Mouse (Mus musculus) G1E (cell line): ENCODE measurements around the gene Gpr18. TPM values are rescaled to one million over a fixed set of nuclear protein-coding genes. Genes with fewer than 3 reads are reported as not detected.

Source experiments
- ATAC-seq: 2 replicates; pipeline ENCODE4 v1.8.0; 2016; ENCODE audit warnings: mild to moderate bottlenecking; ENCODE audit not compliant: insufficient number of reproducible peaks, poor library complexity, low FRiP score, severe bottlenecking; ENCODE audit errors: extremely low read depth
- DNase-seq: peaks from one replicate; pipeline ENCODE4 v3.0.0; 2012; ENCODE audit warnings: low spot score
- H3K27me3 ChIP-seq: 2 replicates; pipeline ENCODE4 v1.6.1; 2012; ENCODE audit warnings: mild to moderate bottlenecking, low read length, inconsistent platforms; ENCODE audit not compliant: insufficient read depth
- H3K36me3 ChIP-seq: replicated peaks from 2 replicates; pipeline ENCODE3; 2012; ENCODE audit warnings: mild to moderate bottlenecking, inconsistent platforms
- H3K4me1 ChIP-seq: 2 replicates; pipeline ENCODE4 v1.6.1; 2012; ENCODE audit warnings: low read depth, low read length, inconsistent platforms, mixed read lengths; ENCODE audit not compliant: insufficient read depth
- H3K4me3 ChIP-seq: 2 replicates; pipeline ENCODE4 v1.5.1; 2012; ENCODE audit warnings: low read depth, mild to moderate bottlenecking, inconsistent platforms, low read length, moderate library complexity, mixed read lengths
- H3K9me3 ChIP-seq: replicated peaks from 2 replicates; pipeline ENCODE4 v1.6.1; 2012; ENCODE audit warnings: inconsistent platforms
- CTCF ChIP-seq: IDR thresholded peaks from 2 replicates; pipeline ENCODE4 v1.5.1; 2012; ENCODE audit warnings: low read depth, low read length, inconsistent platforms, mixed read lengths
- GATA1 ChIP-seq: IDR thresholded peaks from 2 replicates; pipeline ENCODE4 v1.6.1; 2012; ENCODE audit warnings: borderline replicate concordance, low read length, inconsistent platforms, mixed read lengths
- GATA2 ChIP-seq: IDR thresholded peaks from 2 replicates; pipeline ENCODE4 v1.6.1; 2012; ENCODE audit warnings: low read depth, low read length, inconsistent platforms, borderline replicate concordance
- POLR2AphosphoS5 ChIP-seq: IDR thresholded peaks from 2 replicates; pipeline ENCODE4 v1.6.1; 2012; ENCODE audit warnings: low read depth, low read length, inconsistent platforms; ENCODE audit not compliant: insufficient replicate concordance
- TAL1 ChIP-seq: conservative IDR thresholded peaks from 2 replicates; pipeline ENCODE4 v1.6.1; 2012; ENCODE audit warnings: low read depth, low read length, inconsistent platforms, mixed read lengths
- polyA plus RNA-seq: library from polyadenylated mRNA; stranded (reverse); fragments of >175 nt; gene quantifications from 2 replicates; pipeline ENCODE4 v1.2.3, GENCODE M21; 2012
- total RNA-seq, 2 experiments: library from RNA; stranded (forward) in 1 of 2; stranded (reverse) in 1 of 2; fragments of 200-1000 nt in 1 of 2; fragments of >200 nt in 1 of 2; fragmentation: Nextera tagmentation in 1 of 2; gene quantifications; 2 replicates each; pipeline ENCODE4 v1.2.3; 2014 to 2017

Gene Gpr18
- total and polyA plus RNA-seq, 3 experiments, result 0.27 TPM; not detected in 2

DNA sequence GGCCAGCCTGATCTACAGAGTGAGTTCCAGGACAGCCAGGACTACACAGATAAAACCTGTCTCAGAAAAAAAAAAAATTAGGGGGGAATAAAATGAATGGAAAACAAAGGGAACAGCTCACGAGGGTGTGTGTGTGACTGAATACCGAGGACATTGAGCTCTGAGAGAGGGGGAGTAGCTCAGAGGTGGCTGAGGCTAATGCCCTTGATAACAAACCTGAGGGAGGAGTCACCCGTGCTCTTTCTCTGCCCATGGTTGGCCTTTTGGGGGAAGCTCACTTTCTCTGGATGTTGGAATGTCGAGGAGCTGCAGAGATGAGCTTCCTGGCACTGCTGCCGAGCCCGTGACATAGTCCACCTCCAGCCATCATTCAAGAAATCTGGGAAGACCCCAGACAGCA lies 45.4 kb upstream of the Gpr18 start:
- no peak for DNase-seq
- ATAC-seq, result no peak
- peaks cover 45% of the 10 kb centered on the region for H3K4me1 ChIP-seq
- no peak overlapping the region for H3K4me3 ChIP-seq
- H3K36me3 ChIP-seq, result peaks cover 41% of the 10 kb centered on the region
- no peak for TF ChIP-seq GATA1
- no peak for TF ChIP-seq POLR2AphosphoS5
- TF ChIP-seq TAL1, result no peak
- no peak for TF ChIP-seq GATA2
- no peak for TF ChIP-seq CTCF
- no peaks in the 10 kb centered on the region for H3K27me3 ChIP-seq
- H3K9me3 ChIP-seq, result no peaks in the 10 kb centered on the region

DNA sequence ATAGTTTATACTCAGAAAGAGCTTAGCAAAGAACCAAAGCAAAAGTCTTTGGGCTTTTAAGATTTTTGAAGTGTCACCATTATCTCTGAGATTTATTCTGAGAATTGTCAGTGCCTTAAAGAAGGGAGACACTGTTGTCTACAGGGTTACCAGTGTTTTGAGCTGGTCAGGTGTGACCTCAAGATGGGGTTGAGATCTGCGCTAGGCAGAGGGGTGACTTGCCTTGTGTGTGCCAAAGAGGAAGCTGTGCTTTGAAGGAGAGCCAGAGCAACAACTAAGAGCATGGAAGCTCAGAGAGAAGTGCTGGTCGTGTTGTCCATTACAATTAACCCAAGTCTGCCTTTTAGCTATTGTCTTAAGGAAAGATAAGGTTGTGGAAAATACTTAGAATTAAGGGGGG lies 45.0 kb upstream of the Gpr18 start:
- Histone ChIP-seq H3K4me1 (peaks cover 45% of the 10 kb centered on the region), H3K27me3 (no peaks in the 10 kb centered on the region), H3K36me3 (peaks cover 38% of the 10 kb centered on the region), H3K4me3 (no peak overlapping the region), H3K9me3 (no peaks in the 10 kb centered on the region)
- TF ChIP-seq TAL1 (no peak), CTCF (no peak), POLR2AphosphoS5 (no peak), GATA1 (no peak), GATA2 (no peak)
- ATAC-seq (no peak), DNase-seq (no peak)

DNA sequence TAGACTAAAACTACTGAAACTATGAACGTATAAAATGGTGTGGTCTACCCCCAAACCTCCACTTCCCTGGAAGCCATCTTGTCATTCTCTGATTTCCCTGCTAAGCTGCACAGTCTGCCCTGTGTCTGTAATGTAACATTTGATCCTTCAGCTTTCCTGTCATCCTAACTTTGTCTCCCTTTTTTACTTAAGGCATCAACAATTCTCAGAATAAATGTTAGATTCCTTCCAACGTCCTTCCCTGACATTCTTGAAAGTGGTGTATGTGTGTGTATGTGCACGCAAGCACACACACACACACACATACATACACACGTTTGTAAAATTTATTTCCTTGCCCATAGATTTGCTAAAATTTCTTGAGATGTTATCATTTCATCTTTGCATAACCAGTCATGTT lies 44.5 kb upstream of the Gpr18 start:
- peaks cover 44% of the 10 kb centered on the region for H3K4me1 ChIP-seq

DNA sequence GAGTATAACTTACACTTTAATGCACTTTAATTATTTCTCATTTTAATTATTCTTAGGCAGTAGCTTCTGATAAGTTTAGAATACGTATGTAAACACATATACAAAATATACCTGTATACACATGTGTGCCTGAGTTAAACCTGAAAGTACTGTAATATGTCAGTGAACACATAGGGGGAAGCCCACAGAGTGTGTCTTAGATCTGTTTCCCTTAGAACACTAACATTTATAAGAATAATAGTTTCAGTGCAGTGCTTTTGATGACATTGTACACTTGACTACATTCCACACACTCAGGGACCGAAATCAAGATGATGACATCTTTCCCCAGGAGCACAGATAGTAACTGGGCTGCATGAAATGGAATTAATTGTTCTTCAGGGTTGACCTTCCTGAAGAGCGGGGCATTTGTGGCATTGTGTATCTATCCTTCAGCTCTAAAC lies 44.0 kb upstream of the Gpr18 start:
- H3K4me3 ChIP-seq, result no peak overlapping the region
- H3K4me1 ChIP-seq, result peaks cover 44% of the 10 kb centered on the region
- no peak for DNase-seq
- ATAC-seq, result no peak
- H3K27me3 ChIP-seq, result no peaks in the 10 kb centered on the region
- H3K9me3 ChIP-seq, result no peaks in the 10 kb centered on the region
- H3K36me3 ChIP-seq, result peaks cover 40% of the 10 kb centered on the region
- no peak for TF ChIP-seq TAL1
- no peak for TF ChIP-seq CTCF
- TF ChIP-seq POLR2AphosphoS5, result no peak
- no peak for TF ChIP-seq GATA2
- TF ChIP-seq GATA1, result no peak

More for the DNA sequence above, 44.5 kb upstream of the Gpr18 start:
- no peaks in the 10 kb centered on the region for H3K27me3 ChIP-seq
- ATAC-seq, result no peak
- peaks cover 36% of the 10 kb centered on the region for H3K36me3 ChIP-seq
- TF ChIP-seq GATA2, result no peak
- no peak for TF ChIP-seq TAL1
- no peak for TF ChIP-seq CTCF
- no peak for TF ChIP-seq GATA1
- no peak for TF ChIP-seq POLR2AphosphoS5
- H3K9me3 ChIP-seq, result no peaks in the 10 kb centered on the region
- no peak overlapping the region for H3K4me3 ChIP-seq
- no peak for DNase-seq

DNA sequence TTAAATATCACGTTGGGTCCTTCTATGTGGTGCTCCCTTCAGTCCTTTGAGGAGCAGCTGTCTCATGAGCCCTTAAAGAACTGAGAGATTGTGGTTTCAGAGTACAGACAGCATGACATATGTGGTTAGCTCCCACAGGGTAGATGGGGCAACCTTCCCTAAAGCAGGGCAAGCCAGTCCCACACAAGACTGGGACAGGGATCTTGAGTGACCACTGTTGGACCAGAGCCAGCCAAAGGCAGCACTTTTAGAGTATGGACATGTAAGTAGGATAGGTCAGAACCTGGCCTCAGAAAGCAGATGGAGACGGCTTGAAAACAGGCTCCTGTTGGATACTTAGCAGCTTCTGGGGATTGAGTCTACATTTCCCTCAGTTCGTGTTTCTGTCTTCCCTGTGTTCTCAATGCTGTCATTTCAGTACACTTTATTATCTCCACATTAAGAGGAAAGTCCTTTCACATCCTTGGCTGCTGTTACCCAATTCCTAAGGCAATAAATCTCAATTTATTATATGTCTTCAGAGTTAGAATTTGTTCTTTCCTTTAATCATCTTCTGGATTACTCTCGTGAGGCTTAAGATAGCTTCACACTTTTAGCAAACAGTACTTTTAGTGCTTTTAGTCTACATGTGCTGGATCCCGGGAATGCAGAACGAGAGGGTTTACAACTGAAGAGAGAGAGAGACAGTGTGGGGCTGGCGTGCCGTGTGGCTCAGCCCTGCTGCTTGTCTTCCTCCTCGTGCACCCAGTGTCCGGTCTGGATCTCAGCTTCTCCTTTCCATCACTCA lies 43.4 kb upstream of the Gpr18 start:
- H3K36me3 ChIP-seq, result peaks cover 45% of the 10 kb centered on the region

DNA sequence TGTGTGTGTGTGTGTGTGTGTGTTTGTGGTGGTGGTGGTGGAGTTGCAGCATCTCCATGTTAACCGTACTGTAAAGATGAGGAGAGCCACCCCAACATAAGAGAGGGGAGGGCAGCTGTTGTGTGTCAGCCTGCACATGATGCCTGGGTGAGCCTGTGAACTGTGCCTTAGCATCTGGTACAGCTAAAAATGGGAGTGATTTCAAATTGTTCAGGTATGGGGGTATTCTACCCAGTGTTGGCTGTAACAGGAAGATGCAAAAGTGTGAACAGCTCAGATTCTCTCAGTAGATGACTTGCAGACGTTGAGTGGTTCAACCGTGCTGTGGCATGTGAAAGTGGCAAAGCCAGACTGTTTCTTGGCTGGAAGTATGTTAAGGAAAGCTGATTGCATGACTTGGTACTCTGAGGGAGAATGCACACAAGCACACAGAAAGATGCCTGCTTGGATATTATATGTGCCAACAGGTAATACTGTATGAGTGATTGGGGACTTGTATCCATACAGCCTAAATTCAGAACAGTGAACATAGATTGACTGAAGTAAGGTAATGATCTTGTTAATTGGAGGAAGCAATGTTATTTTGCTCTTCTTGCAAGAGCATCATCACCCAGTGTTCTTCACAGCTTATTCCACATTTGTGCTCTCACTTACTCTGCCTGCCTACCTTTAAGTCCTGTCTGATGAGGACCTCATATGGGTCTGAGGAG lies 42.6 kb upstream of the Gpr18 start:
- no peak overlapping the region for H3K4me3 ChIP-seq
- H3K9me3 ChIP-seq, result no peaks in the 10 kb centered on the region
- DNase-seq (no peak), ATAC-seq (no peak)
- H3K36me3 ChIP-seq, result peaks cover 41% of the 10 kb centered on the region
- no peaks in the 10 kb centered on the region for H3K27me3 ChIP-seq
- peaks cover 36% of the 10 kb centered on the region for H3K4me1 ChIP-seq
- TF ChIP-seq GATA2 (no peak), GATA1 (no peak), POLR2AphosphoS5 (no peak), CTCF (no peak), TAL1 (no peak)

More for the DNA sequence above, 43.4 kb upstream of the Gpr18 start:
- Histone ChIP-seq H3K27me3 (no peaks in the 10 kb centered on the region), H3K4me1 (peaks cover 44% of the 10 kb centered on the region), H3K4me3 (no peak overlapping the region), H3K9me3 (no peaks in the 10 kb centered on the region)
- ATAC-seq (no peak), DNase-seq (no peak)
- no peak for TF ChIP-seq CTCF
- no peak for TF ChIP-seq GATA1
- TF ChIP-seq GATA2, result no peak
- TF ChIP-seq POLR2AphosphoS5, result no peak
- TF ChIP-seq TAL1, result no peak
